Mouse (Mus musculus) brain, embryonic 14.5 days (tissue): ENCODE measurements at regions not wholly inside any gene's neighbourhood (a gene's known extent, or its start where the extent isn't known, plus 50 kb on each side); places are given as distances from the start of the nearest gene placed in this dataset.

Experiments used
- CTCF ChIP-seq: fragments of 200-500 bp; IDR thresholded peaks from 2 replicates; pipeline ENCODE4 v1.5.1; 2012; ENCODE audit warnings: inconsistent platforms, mild to moderate bottlenecking, moderate library complexity, borderline replicate concordance; ENCODE audit not compliant: insufficient read depth, insufficient read length; ENCODE audit errors: extremely low read depth
- POLR2A ChIP-seq: fragments of 200-500 bp; IDR thresholded peaks from 2 replicates; pipeline ENCODE4 v1.6.1; 2012; ENCODE audit warnings: mild to moderate bottlenecking, inconsistent platforms, borderline replicate concordance; ENCODE audit not compliant: poor library complexity, insufficient read depth, insufficient read length, severe bottlenecking; ENCODE audit errors: extremely low read depth

DNA sequence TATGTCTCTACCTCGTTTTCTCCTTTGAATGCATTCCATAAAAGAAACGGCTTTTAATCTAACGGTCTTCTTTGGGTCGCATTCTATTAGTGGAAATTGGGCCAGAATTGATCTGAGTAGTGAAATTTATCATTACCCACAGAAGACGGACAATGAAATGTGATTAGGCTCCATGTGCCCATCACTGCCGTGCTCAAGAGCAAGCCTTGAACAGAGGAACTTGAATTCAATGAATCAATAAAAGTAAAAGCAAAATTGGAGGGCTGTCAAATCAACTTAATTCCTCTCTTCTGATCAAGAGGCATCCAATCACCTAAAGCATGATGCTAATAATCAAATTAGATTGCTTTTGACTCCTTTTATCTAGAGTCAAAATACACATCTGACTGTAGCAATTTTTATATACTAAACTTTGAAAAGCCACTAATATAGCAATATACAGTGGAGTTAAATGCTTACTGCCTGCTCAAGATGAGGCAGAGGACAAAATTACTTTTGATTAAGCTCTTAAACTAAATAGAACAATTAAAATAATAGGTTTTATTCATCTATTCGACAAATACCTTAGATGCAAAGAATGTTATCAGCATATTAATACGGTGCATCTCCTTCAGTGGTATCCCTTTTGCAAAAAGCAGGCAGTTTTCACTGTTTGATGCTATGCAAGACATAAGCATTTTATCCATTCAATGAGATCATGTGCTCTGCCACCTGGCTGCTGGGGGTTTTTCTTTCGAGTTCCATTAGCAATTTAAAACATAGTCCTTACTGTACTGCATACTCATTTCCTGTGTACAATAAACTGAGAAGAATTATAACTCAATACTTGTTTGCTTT is 321.5 kb upstream of the Robo2 start:
- TF ChIP-seq CTCF (no peak), POLR2A (no peak)
